Mouse (Mus musculus): ENCODE data around the gene Zglp1.

The Zglp1 gene

DNA sequence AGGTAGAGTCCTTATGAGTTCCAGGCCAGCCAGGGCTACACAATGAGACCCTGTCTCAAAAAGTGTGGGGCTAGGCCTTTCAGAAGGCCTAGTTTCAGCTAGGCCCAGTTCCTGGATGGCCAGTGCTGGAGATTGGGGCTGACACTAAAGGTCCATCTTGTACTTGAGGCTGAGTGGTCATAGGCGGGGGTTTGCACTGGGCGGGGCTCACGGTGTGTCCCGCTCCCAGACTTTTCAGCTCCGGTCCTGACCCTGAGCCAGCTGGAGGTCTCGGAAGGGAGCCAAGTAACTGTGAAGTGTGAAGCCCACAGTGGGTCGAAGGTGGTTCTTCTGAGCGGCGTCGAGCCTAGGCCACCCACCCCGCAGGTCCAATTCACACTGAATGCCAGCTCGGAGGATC lies 40.0 kb downstream of the Zglp1 start:
- DNase-seq (ENCODE audit: low spot score) = no peak

DNA sequence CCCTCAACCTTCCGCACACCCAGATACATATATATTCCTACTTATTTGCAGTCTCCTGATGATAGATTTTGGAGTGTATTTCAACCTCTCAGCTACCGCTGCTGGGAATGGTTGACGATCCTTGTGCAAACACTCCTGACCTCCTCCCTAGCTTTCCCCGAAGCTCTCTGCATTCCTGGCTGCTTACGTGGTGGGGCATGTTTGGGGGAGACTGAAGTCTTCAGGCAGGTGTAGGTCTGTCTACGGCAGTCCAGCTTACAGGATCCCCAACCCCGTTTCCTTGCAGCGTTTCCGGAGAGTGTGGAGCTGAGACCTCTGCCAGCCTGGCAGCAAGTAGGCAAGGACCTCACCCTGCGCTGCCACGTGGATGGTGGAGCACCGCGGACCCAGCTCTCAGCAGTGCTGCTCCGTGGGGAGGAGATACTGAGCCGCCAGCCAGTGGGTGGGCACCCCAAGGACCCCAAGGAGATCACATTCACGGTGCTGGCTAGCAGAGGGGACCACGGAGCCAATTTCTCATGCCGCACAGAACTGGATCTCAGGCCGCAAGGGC lies 41.6 kb downstream of the Zglp1 start:
- DNase-seq (ENCODE audit: low spot score) = no peak

DNA sequence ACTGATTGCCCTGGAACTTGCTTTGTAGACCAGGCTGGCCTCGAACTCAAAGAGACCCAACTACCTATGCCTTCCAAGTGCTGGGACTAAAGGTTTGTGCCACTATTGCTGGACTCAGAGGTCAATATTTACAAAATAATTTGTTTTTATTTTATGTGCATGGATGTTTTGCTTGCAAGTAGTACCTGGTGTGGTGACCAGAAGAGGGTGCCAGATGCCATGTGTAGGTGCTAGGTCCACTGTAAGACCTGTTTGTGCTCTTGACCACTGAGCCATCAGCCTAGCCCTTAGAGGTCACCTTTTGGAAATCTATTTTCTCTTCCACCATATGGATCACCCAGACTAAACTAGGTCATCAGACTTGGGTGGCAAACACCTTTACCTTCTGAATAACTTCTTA lies 44.2 kb downstream of the Zglp1 start:
- DNase-seq (ENCODE audit: low spot score) = no peak

DNA sequence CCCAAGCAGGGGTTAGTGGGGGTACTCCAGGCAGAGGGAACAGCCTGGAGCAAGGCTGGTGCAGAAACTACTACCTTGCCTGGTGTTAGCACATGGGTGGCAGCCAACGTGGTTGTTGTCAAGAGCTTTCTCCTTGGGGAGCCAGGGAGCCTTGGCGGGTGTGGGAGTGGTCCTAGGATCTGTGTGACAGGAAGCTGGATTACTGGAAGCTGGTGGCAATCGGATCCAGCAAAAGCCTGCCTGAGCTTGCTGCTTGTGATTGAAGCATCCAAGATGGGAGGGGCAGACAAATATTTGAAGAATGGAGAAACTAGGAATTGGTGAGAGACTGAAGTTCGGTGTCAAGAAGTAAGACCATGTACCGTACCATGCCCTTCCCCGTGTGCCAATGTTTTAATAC lies 44.6 kb downstream of the Zglp1 start:
- no peak for DNase-seq (ENCODE audit: low spot score)

DNA sequence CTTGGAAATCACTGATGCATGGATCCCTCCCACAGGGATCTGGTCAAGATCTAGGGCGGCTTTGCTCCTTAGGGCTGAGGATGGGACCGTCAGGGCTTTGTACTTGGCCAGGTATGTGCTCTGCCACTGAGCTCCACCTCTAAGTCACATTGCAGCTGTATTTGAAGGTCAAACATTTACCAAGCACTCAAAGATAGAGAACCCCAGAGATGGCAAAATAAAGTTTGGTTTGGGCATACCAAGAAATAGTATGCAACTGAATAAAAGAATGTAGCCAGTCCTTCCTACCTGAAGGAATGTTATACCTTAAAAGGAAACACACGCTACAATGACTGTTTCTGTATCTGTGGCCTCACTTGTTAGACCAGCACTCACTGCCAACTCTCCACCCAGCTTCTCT lies 45.5 kb downstream of the Zglp1 start:
- DNase-seq (ENCODE audit: low spot score) = no peak

DNA sequence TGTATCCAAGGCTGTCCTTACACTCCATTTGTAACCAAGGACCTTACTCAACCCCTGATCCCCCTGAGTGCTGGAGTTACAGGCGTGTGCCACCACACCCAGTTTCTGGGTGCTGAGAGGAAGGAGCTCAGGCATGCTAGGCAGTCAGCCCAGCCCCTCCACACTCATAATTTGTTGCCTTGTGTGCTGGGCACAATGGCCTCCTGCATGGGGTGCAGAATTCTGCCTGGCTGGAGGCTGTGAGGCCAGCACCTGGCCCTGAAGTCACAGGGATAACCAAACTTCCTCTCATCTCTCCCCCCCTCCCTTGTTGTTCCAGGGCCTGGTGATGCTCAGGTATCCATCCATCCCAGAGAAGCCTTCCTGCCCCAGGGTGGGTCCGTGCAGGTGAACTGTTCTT lies 48.3 kb downstream of the Zglp1 start:
- DNase-seq (ENCODE audit: low spot score) = no peak

DNA sequence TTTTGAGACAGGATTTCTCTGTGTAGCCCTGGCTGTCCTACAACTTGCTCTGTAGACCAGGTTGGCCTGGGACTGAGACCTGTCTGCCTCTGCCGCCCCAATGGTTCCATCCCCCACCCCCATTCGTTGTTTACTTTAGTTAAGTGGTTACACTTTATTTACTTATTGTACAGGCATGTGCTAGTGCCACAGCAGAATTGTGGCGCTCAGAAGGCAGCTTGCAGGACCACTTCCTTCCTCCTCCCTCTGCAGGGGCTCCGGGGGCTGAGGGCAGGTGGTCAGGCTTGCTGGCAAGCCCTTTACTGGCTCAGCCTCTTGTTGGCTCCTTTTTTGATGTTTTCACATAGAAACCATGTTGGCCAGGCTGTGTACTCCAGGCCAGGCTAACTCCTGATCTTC lies 49.7 kb downstream of the Zglp1 start:
- DNase-seq (ENCODE audit: low spot score) = no peak

DNA sequence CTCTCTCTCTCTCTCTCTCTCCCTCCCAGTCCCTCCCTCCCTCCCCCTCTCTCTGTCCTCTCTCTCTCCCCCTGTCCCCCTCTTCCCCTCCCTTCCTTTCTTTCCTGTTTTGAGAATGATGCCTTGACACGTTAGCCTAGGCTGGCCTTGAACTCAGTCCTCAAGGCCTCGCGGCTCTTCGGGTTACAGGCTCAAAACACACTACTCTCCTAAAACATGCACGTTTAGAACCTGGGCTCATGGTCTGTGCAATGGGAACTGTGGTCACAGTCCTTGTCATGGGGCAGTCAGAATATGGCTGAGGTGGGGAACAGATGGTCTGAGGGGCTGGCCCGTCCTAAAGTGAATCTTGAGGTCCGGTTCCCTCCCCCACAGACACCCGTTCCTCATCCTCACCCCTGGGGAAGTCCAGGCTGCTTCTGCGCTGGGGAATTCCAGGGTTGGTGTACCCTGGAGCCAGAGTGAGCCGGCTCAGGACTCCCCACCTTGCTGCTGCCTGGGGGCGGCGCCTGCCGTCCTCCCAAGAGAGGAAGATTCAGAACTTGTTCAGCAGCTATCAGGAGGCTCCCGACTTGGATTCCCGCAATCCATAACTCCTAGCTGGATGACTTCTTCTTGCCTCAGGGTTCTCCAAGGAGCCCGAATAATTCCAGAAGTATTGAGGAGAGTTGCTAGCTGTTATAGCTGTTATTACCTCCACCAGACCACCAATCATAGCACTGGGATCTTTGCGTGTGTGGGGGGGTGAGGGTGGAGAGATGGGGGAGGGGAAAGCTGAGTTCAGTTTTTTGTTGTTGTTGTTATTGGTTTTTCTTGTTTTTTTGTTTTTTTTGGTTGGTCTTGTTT lies 50.3 kb downstream of the Zglp1 start:
- no peak for DNase-seq (ENCODE audit: low spot score)

DNA sequence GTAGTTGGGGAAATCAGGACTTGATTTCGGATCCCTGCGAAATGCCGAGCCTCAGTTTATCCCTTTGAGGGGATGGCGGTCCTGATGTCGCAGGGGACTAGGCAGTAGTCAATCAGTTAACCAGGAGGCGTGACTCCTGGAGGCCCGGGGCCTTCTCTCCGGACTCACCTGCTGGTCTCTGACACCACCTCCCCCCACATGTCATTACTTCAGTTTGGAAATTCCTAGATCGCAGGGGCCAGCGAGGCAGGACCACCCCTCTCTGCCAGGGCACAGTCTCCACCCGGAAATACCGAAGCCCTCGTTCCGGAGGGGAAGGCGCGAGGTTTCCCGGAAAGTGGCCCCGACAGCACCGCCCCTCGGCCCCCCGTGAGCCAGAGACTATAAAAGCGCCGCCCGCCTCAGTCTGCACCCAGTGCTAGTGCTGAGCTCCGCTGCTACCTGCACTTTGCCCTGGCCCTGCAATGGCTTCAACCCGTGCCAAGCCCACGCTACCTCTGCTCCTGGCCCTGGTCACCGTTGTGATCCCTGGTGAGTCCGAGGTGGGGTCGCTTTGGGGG lies 51.2 kb downstream of the Zglp1 start, which contains the start of gene Icam1:
Gene Icam1, plus strand, starts transcription at position 415 of the 560 bp plus-strand sequence.
- DNase-seq (ENCODE audit: low spot score) = peak; percentile 59

DNA sequence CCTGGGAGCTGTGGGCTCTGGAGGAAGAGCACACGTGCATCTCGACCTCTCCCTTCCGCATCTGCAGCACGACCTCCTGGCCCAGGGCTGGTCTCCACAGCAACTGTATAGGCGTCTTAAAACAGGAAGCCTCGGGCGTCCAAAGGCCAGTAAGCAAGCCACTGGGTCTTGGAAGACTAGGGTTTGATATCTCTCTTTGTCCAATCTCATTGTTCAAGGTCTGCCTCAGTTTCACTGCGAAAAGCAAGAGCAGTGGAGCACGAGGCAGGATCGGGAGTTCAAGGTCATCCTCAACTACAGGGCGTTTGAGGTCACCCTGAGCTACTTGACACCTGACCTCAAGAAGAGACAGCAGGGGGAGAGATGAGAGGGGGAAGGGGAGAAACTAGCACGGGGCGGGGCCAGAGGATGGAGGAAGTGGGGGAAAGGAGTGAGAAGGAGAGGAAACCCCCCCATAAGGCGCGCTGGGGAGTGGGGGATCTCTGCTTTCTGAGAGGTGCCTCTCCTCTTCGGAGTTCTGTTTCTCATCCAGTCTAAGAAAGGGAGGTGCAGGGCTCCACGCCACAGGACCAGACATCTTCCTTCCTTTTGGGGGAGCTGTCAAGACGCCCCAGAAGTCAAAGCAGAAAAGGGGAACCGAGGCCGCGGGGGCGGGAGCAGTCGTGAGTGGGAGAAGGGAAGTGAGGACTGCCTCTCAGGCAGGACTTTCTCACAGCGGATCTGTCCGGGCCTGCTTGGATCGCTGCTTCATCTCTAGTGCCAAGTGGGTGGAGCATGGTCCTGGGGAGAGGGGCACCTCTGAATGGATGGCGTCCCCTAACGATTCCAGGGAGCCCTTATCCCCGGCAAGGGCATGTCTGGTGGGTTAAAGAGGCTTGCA lies 52.0 kb downstream of the Zglp1 start:
- DNase-seq (ENCODE audit: low spot score) = peak; percentile 39

Measured in ovary, postnatal 10 days (tissue).